Mouse (Mus musculus) intestine, embryonic 14.5 days (tissue): ENCODE measurements around the gene Hist1h3c. TPM values are rescaled to one million over a fixed set of nuclear protein-coding genes. Genes with fewer than 3 reads are reported as not detected.

ENCODE experiments used
- ATAC-seq: fragments of 200-750 bp; cut with Nextera tagmentation; replicated peaks from 2 replicates; pipeline ENCODE4 v1.8.0; 2017; ENCODE audit warnings: low read depth, moderate number of reproducible peaks, moderate TSS enrichment, moderate library complexity; ENCODE audit not compliant: low FRiP score, low TSS enrichment
- DNase-seq: peaks from one replicate; pipeline ENCODE4 v3.0.0-alpha.2; 2018; ENCODE audit warnings: low spot score
- H3K27ac ChIP-seq: fragments of 300-500 bp; sonication (generic); 2 replicates; pipeline ENCODE4 v1.5.1; 2014; ENCODE audit warnings: low read depth, mild to moderate bottlenecking, control low read depth
- H3K27me3 ChIP-seq: fragments of 300-500 bp; sonication (generic); replicated peaks from 2 replicates; pipeline ENCODE4 v1.6.1; 2014; ENCODE audit warnings: low read length, control low read depth; ENCODE audit not compliant: control insufficient read depth, insufficient read depth
- H3K36me3 ChIP-seq: fragments of 300-500 bp; sonication (generic); 2 replicates; pipeline ENCODE4 v1.6.1; 2014; ENCODE audit warnings: low read length, control low read depth; ENCODE audit not compliant: control insufficient read depth, insufficient read depth
- H3K4me1 ChIP-seq: fragments of 300-500 bp; sonication (generic); replicated peaks from 2 replicates; pipeline ENCODE4 v1.6.1; 2014; ENCODE audit warnings: low read length, control low read depth, mixed read lengths; ENCODE audit not compliant: control insufficient read depth, insufficient read depth
- H3K4me2 ChIP-seq: fragments of 300-500 bp; sonication (generic); 2 replicates; pipeline ENCODE4 v1.6.1; 2014; ENCODE audit warnings: low read length
- H3K4me3 ChIP-seq: fragments of 300-500 bp; sonication (generic); 2 replicates; pipeline ENCODE4 v1.5.1; 2014; ENCODE audit warnings: low read depth, low read length, control low read depth, mixed read lengths
- H3K9ac ChIP-seq: fragments of 300-500 bp; sonication (generic); 2 replicates; pipeline ENCODE4 v1.6.1; 2014; ENCODE audit warnings: mild to moderate bottlenecking, low read length
- H3K9me3 ChIP-seq: fragments of 300-500 bp; sonication (generic); 2 replicates; pipeline ENCODE4 v1.6.1; 2016; ENCODE audit warnings: low read length, control low read depth; ENCODE audit not compliant: control insufficient read depth
- WGBS: fragments of 180-500 bp; shearing (Covaris S2); extraction: QIAGEN DNeasy Blood & Tissue Kit; methylation state at CpG from one replicate; pipeline ENCODE4 v1.1.7; 2014; 5-methylcytosine and 5-hydroxymethylcytosine counted together
- microRNA-seq: library from miRNA; unstranded; fragments of <30 nt; microRNA quantifications from one replicate; pipeline ENCODE4, GENCODE M21; 2016
- polyA plus RNA-seq: library from polyadenylated mRNA; unstranded; fragments of >200 nt; fragmentation: Nextera tagmentation; extraction: Ambion mirVana; gene quantifications from 2 replicates; pipeline ENCODE4 v1.2.1, GENCODE M21; 2014

Gene Hist1h3c
- polyA plus RNA-seq, 1 experiment from 2014 or later, result 6.9 TPM

- DNase-seq (peak; percentile 80), ATAC-seq (peak; percentile 81)
- peak overlapping the region; percentile 69 for H3K9ac ChIP-seq
- WGBS, result 2% methylated on average over 23 of the region's 32 CpGs
- peak overlapping the region; percentile 77 for H3K4me2 ChIP-seq
- peak overlapping the region; percentile 50 for H3K4me3 ChIP-seq
- H3K36me3 ChIP-seq, result no peaks in the 10 kb centered on the region
- H3K27me3 ChIP-seq, result no peaks in the 10 kb centered on the region
- H3K27ac ChIP-seq, result peak overlapping the region; percentile 91
- no peaks in the 10 kb centered on the region for H3K9me3 ChIP-seq
- H3K4me1 ChIP-seq, result peaks cover 13% of the 10 kb centered on the region; the same call in 1 of the 2 replicates
Measured at GRCm38 (mm10) chr13:23697491-23698299, 47.7 kb downstream of the Hist1h3c start.

DNA sequence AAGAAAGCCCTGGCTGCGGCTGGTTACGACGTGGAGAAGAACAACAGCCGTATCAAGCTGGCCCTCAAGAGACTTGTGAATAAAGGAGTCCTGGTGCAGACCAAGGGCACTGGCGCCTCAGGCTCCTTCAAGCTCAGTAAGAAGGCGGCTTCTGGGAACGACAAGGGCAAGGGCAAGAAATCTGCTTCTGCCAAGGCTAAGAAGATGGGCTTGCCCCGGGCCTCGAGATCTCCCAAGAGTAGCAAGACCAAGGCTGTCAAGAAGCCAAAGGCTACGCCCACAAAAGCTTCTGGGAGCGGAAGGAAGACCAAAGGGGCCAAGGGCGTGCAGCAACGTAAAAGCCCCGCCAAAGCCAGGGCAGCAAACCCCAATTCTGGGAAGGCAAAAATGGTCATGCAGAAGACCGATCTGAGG lies 49.3 kb downstream of the Hist1h3c start:
- DNase-seq, result no peak
- Histone ChIP-seq H3K4me2 (no peak overlapping the region), H3K36me3 (no peaks in the 10 kb centered on the region), H3K9ac (no peak overlapping the region), H3K27me3 (no peaks in the 10 kb centered on the region), H3K9me3 (no peaks in the 10 kb centered on the region), H3K27ac (no peak overlapping the region), H3K4me3 (no peak overlapping the region), H3K4me1 (peaks cover 13% of the 10 kb centered on the region; the same call in 1 of the 2 replicates)
- 65% methylated on average over 15 of the region's 15 CpGs for WGBS
- no peak for ATAC-seq

DNA sequence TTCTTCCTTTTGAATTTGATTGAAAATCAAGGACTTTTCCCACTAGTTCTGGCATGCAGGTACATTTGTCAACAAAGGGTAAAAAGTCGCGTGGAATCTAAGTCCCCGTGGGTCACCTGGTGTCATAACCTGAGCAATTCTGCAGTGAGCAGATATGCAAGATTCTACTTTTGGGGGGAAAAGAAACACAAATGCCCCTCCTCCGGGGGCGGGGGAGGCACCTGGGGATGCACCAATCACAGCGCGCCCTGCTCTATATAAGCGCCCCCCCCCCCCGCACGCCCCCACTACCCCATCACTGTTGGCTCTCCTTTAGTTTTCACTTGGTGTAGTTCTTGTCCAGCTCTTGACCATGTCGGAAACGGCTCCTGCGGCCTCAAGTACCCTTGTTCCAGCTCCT lies 49.9 kb downstream of the Hist1h3c start, which contains the start of gene Hist1h1t:
TSS of gene Hist1h1t (plus strand) at position 301 of the 400 bp plus-strand sequence.
- Histone ChIP-seq H3K9me3 (no peaks in the 10 kb centered on the region), H3K4me1 (peaks cover 13% of the 10 kb centered on the region; the same call in 1 of the 2 replicates), H3K27me3 (no peaks in the 10 kb centered on the region), H3K27ac (no peak within 1 kb of the TSS), H3K9ac (no peak within 1 kb of the TSS), H3K4me2 (no peak within 1 kb of the TSS), H3K36me3 (no peaks in the 10 kb centered on the region), H3K4me3 (no peak within 1 kb of the TSS)
- 48% methylated on average over 13 of the region's 13 CpGs for WGBS
- DNase-seq, result no peak
- ATAC-seq, result no peak

Small RNA genes lying within 50 kb of the gene (microRNA-seq; reads per million reads assigned to microRNA genes)
- gene Gm44314 (not detected), gene Gm44484 (not detected)

Other genes starting within 250 kb of the Hist1h3c start
- 6.5 and 6.9 TPM in 2 replicates for gene Hist1h4h, start 214.6 kb downstream of the Hist1h3c start, polyA plus RNA-seq
- gene Hist1h2af, start 211.7 kb downstream of the Hist1h3c start, polyA plus RNA-seq, result 12.1 and 15.7 TPM in 2 replicates
- 6.1 and 8.1 TPM in 2 replicates for gene Hist1h3g, start 210.2 kb downstream of the Hist1h3c start, polyA plus RNA-seq
- gene Hist1h2bh, start 202.2 kb downstream of the Hist1h3c start, polyA plus RNA-seq, result 0.47 and 1.1 TPM in 2 replicates
- 1.1 and 1.2 TPM in 2 replicates for gene Hist1h3f, start 201.6 kb downstream of the Hist1h3c start, polyA plus RNA-seq
- gene Hist1h4f, start 194.0 kb downstream of the Hist1h3c start, polyA plus RNA-seq, result 1.3 and 1.4 TPM in 2 replicates
- 0.64 and 0.90 TPM in 2 replicates for gene Hist1h1d, start 192.3 kb downstream of the Hist1h3c start, polyA plus RNA-seq
- gene Hist1h3e, start 183.2 kb downstream of the Hist1h3c start, polyA plus RNA-seq, result 9.3 and 9.7 TPM in 2 replicates
- 106 and 114 TPM in 2 replicates for gene Hist1h2ae, start 174.4 kb downstream of the Hist1h3c start, polyA plus RNA-seq
- gene Hist1h2bg, start 174.2 kb downstream of the Hist1h3c start, polyA plus RNA-seq, result 6.1 and 7.6 TPM in 2 replicates
- gene Hist1h2bf, start 171.4 kb downstream of the Hist1h3c start, polyA plus RNA-seq, result 7.0 and 7.1 TPM in 2 replicates
- gene Hist1h2ad, start 171.2 kb downstream of the Hist1h3c start, polyA plus RNA-seq, result 2.2 and 4.2 TPM in 2 replicates
- 9.6 and 12.5 TPM in 2 replicates for gene Hist1h3d, start 169.8 kb downstream of the Hist1h3c start, polyA plus RNA-seq
- gene Hist1h4d, start 164.0 kb downstream of the Hist1h3c start, polyA plus RNA-seq, result 111 and 114 TPM in 2 replicates
- gene Hist1h2be, start 124.5 kb downstream of the Hist1h3c start, polyA plus RNA-seq, result 1.5 and 1.9 TPM in 2 replicates
- 16.6 and 19.2 TPM in 2 replicates for gene Hist1h1e, start 123.0 kb downstream of the Hist1h3c start, polyA plus RNA-seq
- 1.4 and 1.6 TPM in 2 replicates for gene Hist1h2ac, start 61.7 kb downstream of the Hist1h3c start, polyA plus RNA-seq
- 46.3 and 57.5 TPM in 2 replicates for gene Hist1h2bc, start 61.4 kb downstream of the Hist1h3c start, polyA plus RNA-seq
- gene Hist1h1t, start 49.8 kb downstream of the Hist1h3c start, polyA plus RNA-seq, result 0.27 TPM in 1 of 2 replicates, not detected in the other
- 6.7 and 10.4 TPM in 2 replicates for gene Hist1h4c, start 47.1 kb downstream of the Hist1h3c start, polyA plus RNA-seq
- 7.2 and 7.8 TPM in 2 replicates for gene Hfe, start 34.7 kb downstream of the Hist1h3c start, polyA plus RNA-seq
- 24.4 and 30.8 TPM in 2 replicates for gene Hist1h1c, start 6.8 kb downstream of the Hist1h3c start, polyA plus RNA-seq
- gene Hist1h2bb, start 1.1 kb upstream of the Hist1h3c start, polyA plus RNA-seq, result 2.5 and 5.0 TPM in 2 replicates
- gene Hist1h2ab, start 5.5 kb upstream of the Hist1h3c start, polyA plus RNA-seq, result 49.6 and 49.8 TPM in 2 replicates
- 13.9 and 15.5 TPM in 2 replicates for gene Hist1h3b, start 6.7 kb upstream of the Hist1h3c start, polyA plus RNA-seq
- gene Hist1h4b, start 11.4 kb upstream of the Hist1h3c start, polyA plus RNA-seq, result 3.9 and 6.4 TPM in 2 replicates
- gene Hist1h4a, start 15.6 kb upstream of the Hist1h3c start, polyA plus RNA-seq, result 0.65 and 1.3 TPM in 2 replicates
- gene Hist1h3a, start 16.8 kb upstream of the Hist1h3c start, polyA plus RNA-seq, result 8.4 and 10.0 TPM in 2 replicates
- 3.1 and 4.2 TPM in 2 replicates for gene Hist1h1a, start 18.1 kb upstream of the Hist1h3c start, polyA plus RNA-seq
- 0.12 TPM in 1 of 2 replicates, not detected in the other for gene Trim38, start 24.3 kb upstream of the Hist1h3c start, polyA plus RNA-seq
- gene Slc17a2, start 61.4 kb upstream of the Hist1h3c start, polyA plus RNA-seq, result 0.05 TPM in 1 of 2 replicates, not detected in the other
- 0.04 and 0.08 TPM in 2 replicates for gene Slc17a3, start 93.8 kb upstream of the Hist1h3c start, polyA plus RNA-seq
- gene Slc17a1, start 122.1 kb upstream of the Hist1h3c start, polyA plus RNA-seq, result 0.31 and 0.53 TPM in 2 replicates
- 14.7 and 17.5 TPM in 2 replicates for gene Slc17a4, start 169.4 kb upstream of the Hist1h3c start, polyA plus RNA-seq
- not detected in 2 replicates for gene Hist1h2ba, start 188.6 kb upstream of the Hist1h3c start, polyA plus RNA-seq
- gene Hist1h2aa, start 188.9 kb upstream of the Hist1h3c start, polyA plus RNA-seq, result not detected in 2 replicates
- 1.6 and 4.5 TPM in 2 replicates for gene Scgn, start 245.6 kb upstream of the Hist1h3c start, polyA plus RNA-seq